In genomic region chr13:99514917-99515591, GRCm38 (mm10) we compare ENCODE assay signal across 8 mouse cellular contexts. TPM values are rescaled to one million over a fixed set of nuclear protein-coding genes. Genes with fewer than 3 reads are reported as not detected.
DNase-seq lines count a peak whose midpoint lies in the region; ATAC-seq and TF ChIP-seq lines count a peak whose summit lies in the region.

No protein-coding gene starts in this region.

- intact Hi-C loops in heart, postnatal 14 days (cut with DNase I) = loop anchor here (2.0 kb wide), 1 partner anchor 140 kb away; no protein-coding TSS in a partner anchor

- WGBS in forebrain, embryonic 16.5 days = under 1% methylated on average over 48 of the region's 48 CpGs
- under 1% methylated on average over 47 of the region's 48 CpGs for WGBS in lung, embryonic 16.5 days

- H3K9ac ChIP-seq in ES-E14 (ENCODE audit: insufficient read depth, low read depth, low read length, poor library complexity, severe bottlenecking) = peak overlapping the region; percentile 19; the same call in 1 of the 2 replicates
- H3K9ac ChIP-seq in forebrain, embryonic 16.5 days (replicated peaks; ENCODE audit: low read depth, low read length) = peak overlapping the region; percentile 98
- peak overlapping the region; percentile 73 for H3K9ac ChIP-seq in lung, embryonic 16.5 days (ENCODE audit: low read length)

- peak; percentile 40 for TF ChIP-seq CTCF in layer of hippocampus, adult 2 months (conservative IDR thresholded peaks at IDR 0.05)

- no peaks in the 10 kb centered on the region; the same call in 1 of the 2 replicates for H3K36me3 ChIP-seq in ES-E14 (ENCODE audit: control insufficient read depth, insufficient read depth, low read length, poor library complexity, severe bottlenecking)
- no peaks in the 10 kb centered on the region for H3K36me3 ChIP-seq in forebrain, embryonic 16.5 days (ENCODE audit: control insufficient read depth, insufficient read depth)
- no peaks in the 10 kb centered on the region for H3K36me3 ChIP-seq in lung, embryonic 16.5 days (ENCODE audit: control insufficient read depth, insufficient read depth, low read length)

- peak; percentile 78 for ATAC-seq in forebrain, embryonic 16.5 days
- peak; percentile 83 for ATAC-seq in lung, embryonic 16.5 days (ENCODE audit: low read depth)
- no peak for ATAC-seq in erythroblast, adult 5-6 weeks (replicated peaks; ENCODE audit: low FRiP score, poor library complexity, severe bottlenecking)

- H3K4me1 ChIP-seq in ES-E14 (ENCODE audit: control insufficient read depth in 2 of 2, insufficient read depth in 2 of 2, low read length in 2 of 2, poor library complexity in 1 of 2) = peaks cover 4 to 8% of the 10 kb centered on the region in 2 experiments; a peak in 3 of 4 replicates
- H3K4me1 ChIP-seq in forebrain, embryonic 16.5 days (replicated peaks; ENCODE audit: control insufficient read depth, insufficient read depth, low read length) = peaks cover 22% of the 10 kb centered on the region
- H3K4me1 ChIP-seq in lung, embryonic 16.5 days (replicated peaks; ENCODE audit: control insufficient read depth, insufficient read depth, low read length) = peaks cover 24% of the 10 kb centered on the region

- H3K9me3 ChIP-seq in ES-E14 (ENCODE audit: control insufficient read depth, insufficient read depth, low read depth, low read length) = no peaks in the 10 kb centered on the region
- no peaks in the 10 kb centered on the region for H3K9me3 ChIP-seq in forebrain, embryonic 16.5 days (ENCODE audit: control insufficient read depth, low read length)
- H3K9me3 ChIP-seq in lung, embryonic 16.5 days (ENCODE audit: control insufficient read depth, low read length) = no peaks in the 10 kb centered on the region

- H3K4me2 ChIP-seq in forebrain, embryonic 16.5 days (ENCODE audit: low read length) = peak overlapping the region; percentile 65
- peak overlapping the region; percentile 96 for H3K4me2 ChIP-seq in lung, embryonic 16.5 days (ENCODE audit: low read depth, low read length)

- no peaks in the 10 kb centered on the region for H3K27me3 ChIP-seq in forebrain, embryonic 16.5 days (replicated peaks; ENCODE audit: control insufficient read depth, insufficient read depth, low read length)
- H3K27me3 ChIP-seq in lung, embryonic 16.5 days (ENCODE audit: control insufficient read depth, insufficient read depth, low read depth, low read length) = peaks cover 3% of the 10 kb centered on the region; the same call in 1 of the 2 replicates

- in situ Hi-C loops in ES-E14 (cut with MboI; ENCODE audit: low sequenced_read_pairs in 2 of 2, unreplicated experiment in 2 of 2) = no loop called here

- 0 out of 2 replicates have a peak overlapping the region, but pooled peaks have one; percentile 0 for H3K27ac ChIP-seq in ES-E14 (ENCODE audit: insufficient read depth, low read depth, low read length, poor library complexity, severe bottlenecking)
- peak overlapping the region; percentile 99 for H3K27ac ChIP-seq in forebrain, embryonic 16.5 days (ENCODE audit: low read length)
- peak overlapping the region; percentile 98 for H3K27ac ChIP-seq in layer of hippocampus, adult 2 months
- H3K27ac ChIP-seq in lung, embryonic 16.5 days (ENCODE audit: low read length) = peak overlapping the region; percentile 57

- peak; percentile 72 for DNase-seq in ES-E14 (ENCODE audit: low read depth, low spot score)
- DNase-seq in cerebellum, adult 18-20 months = peak; percentile 84 to 90
- DNase-seq in heart, postnatal 14 days = peak; percentile 77 to 83
- DNase-seq in layer of hippocampus, adult 2 months (ENCODE audit: low spot score in 2 of 2) = peak; percentile 61 to 64
- peak; percentile 80 for DNase-seq in ovary, postnatal 36 days (ENCODE audit: low spot score)

- peak overlapping the region; percentile 73 to 79 for H3K4me3 ChIP-seq in ES-E14 (ENCODE audit: insufficient read depth in 1 of 2, low read depth in 1 of 2, low read length in 2 of 2, poor library complexity in 1 of 2, severe bottlenecking in 1 of 2)
- peak overlapping the region; percentile 94 for H3K4me3 ChIP-seq in forebrain, embryonic 16.5 days (replicated peaks; ENCODE audit: low read length)
- peak overlapping the region; percentile 96 for H3K4me3 ChIP-seq in layer of hippocampus, adult 2 months
- peak overlapping the region; percentile 72 for H3K4me3 ChIP-seq in lung, embryonic 16.5 days (ENCODE audit: low read length)

TF ChIP-seq in ES-E14, 5 proteins besides CTCF, POLR2A, EP300 and RAD21:
- TF ChIP-seq HCFC1 (IDR thresholded peaks at IDR 0.05; ENCODE audit: borderline replicate concordance, insufficient read depth, low read length) = peak; percentile 13; the same call in 1 of the 2 replicates
- no peak for TF ChIP-seq ZNF384 (IDR thresholded peaks at IDR 0.05; ENCODE audit: low read depth, low read length)

RNA-seq across cellular contexts. Expression of gene Map1b, which starts 1.3 kb away (rescaled TPM):
- 21.2 and 23.9 TPM in 2 replicates for total RNA-seq in ES-E14 (2012; rRNA removed)
- 1,972 and 2,055 TPM in 2 replicates for polyA plus RNA-seq in forebrain, embryonic 16.5 days (2015; fragmentation: Nextera tagmentation; extraction: Ambion mirVana)
- total RNA-seq in heart, postnatal 14 days (2021) = 10 to 100 TPM; 20.6 to 24.3 TPM
- 100 to 1,000 TPM; 709 to 737 TPM for total RNA-seq in layer of hippocampus, adult 2 months (2021)
- polyA plus RNA-seq in lung, embryonic 16.5 days (2015; fragmentation: Nextera tagmentation; extraction: Ambion mirVana) = 65.0 and 67.1 TPM in 2 replicates
- total RNA-seq in erythroblast, adult 5-6 weeks (2015; ENCODE audit: low replicate concordance) = not detected in 2 replicates
- 0.17 and 0.28 TPM in 2 replicates for total RNA-seq in erythroblast, adult 5-6 weeks (2017; ENCODE audit: low replicate concordance)

Comparison
In these comparisons a context has a peak if more than half of its experiments do, and no peak if none do; other contexts are left out.
1. H3K27ac ChIP-seq: peak in every context shown above with its lines; median percentile 99 in forebrain, embryonic 16.5 days; 98 in layer of hippocampus, adult 2 months; 57 in lung, embryonic 16.5 days; 0 in ES-E14.
2. H3K9ac ChIP-seq: peak in every context shown above with its lines; median percentile 98 in forebrain, embryonic 16.5 days; 73 in lung, embryonic 16.5 days; 19 in ES-E14.
3. RNA of gene Map1b, which starts 1.3 kb away (total RNA-seq): 709 to 737 TPM in layer of hippocampus, adult 2 months; 20.6 to 24.3 TPM in heart, postnatal 14 days, 21.2 to 23.9 TPM in ES-E14 and 0.17 to 0.28 TPM in erythroblast, adult 5-6 weeks; every median in the first group is over 10 times any median in the second.
4. Peak in every context shown above with its lines, with median percentiles within 50 percentile points of each other: DNase-seq and H3K4me3 ChIP-seq.